Mouse (Mus musculus): ENCODE data around the gene Scp2. TPM values are rescaled to one million over a fixed set of nuclear protein-coding genes. Genes with fewer than 3 reads are reported as not detected.

Scp2 gene
- polyA plus RNA-seq, 1 experiment = 19.1 TPM

- TF ChIP-seq GATA1 (IDR thresholded peaks at IDR 0.05; ENCODE audit: low read length) = no peak
Measured at GRCm38 (mm10) chr4:108045136-108046107, 99.4 kb downstream of the Scp2 start.

DNA sequence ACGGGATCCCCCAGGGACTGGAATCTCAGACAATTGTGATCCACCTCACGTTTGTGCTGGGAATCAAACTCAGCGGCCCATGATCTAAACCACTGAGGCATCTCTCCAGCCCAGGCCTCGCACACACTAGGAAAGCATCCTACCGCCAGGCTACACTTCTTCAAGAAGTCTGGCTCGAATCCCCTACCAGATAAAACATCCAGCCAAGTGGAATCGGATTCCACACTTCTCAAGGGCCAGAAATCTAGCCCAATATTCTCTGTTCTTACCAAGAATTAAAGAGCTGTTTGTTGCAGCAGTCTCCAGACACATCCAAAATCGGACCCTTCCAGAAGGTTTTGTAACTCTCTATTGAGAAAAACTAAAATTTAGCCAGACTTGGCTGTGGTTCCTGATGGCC lies 107.8 kb downstream of the Scp2 start:
- no peak for TF ChIP-seq GATA1 (IDR thresholded peaks at IDR 0.05; ENCODE audit: low read length)

GRCm38 (mm10) chr4:108033041-108033764 lies 111.6 kb downstream of the Scp2 start:
- TF ChIP-seq GATA1 (IDR thresholded peaks at IDR 0.05; ENCODE audit: low read length) = no peak

GRCm38 (mm10) chr4:108032352-108032849 lies 112.4 kb downstream of the Scp2 start:
- TF ChIP-seq GATA1 (IDR thresholded peaks at IDR 0.05; ENCODE audit: low read length) = no peak

GRCm38 (mm10) chr4:108031502-108032351 lies 113.1 kb downstream of the Scp2 start:
- TF ChIP-seq GATA1 (IDR thresholded peaks at IDR 0.05; ENCODE audit: low read length) = no peak

- no peak for TF ChIP-seq GATA1 (IDR thresholded peaks at IDR 0.05; ENCODE audit: low read length)
Measured at GRCm38 (mm10) chr4:108030888-108031501, 113.8 kb downstream of the Scp2 start.

DNA sequence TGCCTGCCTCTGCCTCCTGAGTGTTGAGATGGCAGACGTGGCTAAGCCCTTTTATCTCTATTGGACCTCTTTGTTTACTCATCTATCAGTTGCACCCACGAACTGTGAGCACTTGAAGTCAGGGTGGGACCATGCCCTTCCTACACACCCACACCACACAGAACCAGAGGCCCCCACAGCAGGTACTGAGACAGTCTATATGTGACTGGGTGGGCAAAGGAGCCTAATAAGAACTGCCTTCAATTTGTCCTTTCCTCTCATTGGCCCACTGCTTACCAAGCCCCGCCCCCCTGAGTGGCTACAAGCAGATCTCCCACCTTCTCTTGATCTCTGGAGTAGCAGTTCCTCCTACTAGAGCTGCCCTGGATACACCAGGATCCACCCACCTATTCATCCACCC lies 118.6 kb downstream of the Scp2 start:
- TF ChIP-seq GATA1 (IDR thresholded peaks at IDR 0.05; ENCODE audit: low read length) = no peak

- TF ChIP-seq GATA1 (IDR thresholded peaks at IDR 0.05; ENCODE audit: low read length) = no peak
Measured at GRCm38 (mm10) chr4:108025269-108025668, 119.5 kb downstream of the Scp2 start.

DNA sequence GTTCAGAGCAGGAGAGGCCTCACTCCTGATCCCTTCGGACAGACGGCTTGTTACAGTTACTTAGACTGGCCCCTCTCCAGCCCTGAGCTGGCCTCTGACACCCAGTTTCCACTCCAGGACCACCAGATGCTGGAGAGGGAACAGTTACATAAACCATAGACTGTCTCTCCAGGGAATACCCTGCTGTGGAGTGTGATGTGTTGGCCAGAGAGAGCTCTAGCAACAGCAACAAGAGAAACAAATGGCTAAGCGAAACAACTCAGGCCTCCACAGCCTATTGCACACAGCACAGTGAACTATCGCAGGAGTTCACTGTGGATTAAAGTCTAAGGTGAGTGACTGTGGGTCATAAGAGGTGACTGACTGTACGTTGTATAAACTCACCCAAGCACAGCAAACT lies 120.2 kb downstream of the Scp2 start:
- no peak for TF ChIP-seq GATA1 (IDR thresholded peaks at IDR 0.05; ENCODE audit: low read length)

- no peak for TF ChIP-seq GATA1 (IDR thresholded peaks at IDR 0.05; ENCODE audit: low read length)
Measured at GRCm38 (mm10) chr4:108023186-108023585, 121.6 kb downstream of the Scp2 start.

- TF ChIP-seq GATA1 (IDR thresholded peaks at IDR 0.05; ENCODE audit: low read length) = no peak
Measured at GRCm38 (mm10) chr4:108020178-108020577, 124.6 kb downstream of the Scp2 start.

GRCm38 (mm10) chr4:108018961-108019921 lies 125.6 kb downstream of the Scp2 start:
- no peak for TF ChIP-seq GATA1 (IDR thresholded peaks at IDR 0.05; ENCODE audit: low read length)

DNA sequence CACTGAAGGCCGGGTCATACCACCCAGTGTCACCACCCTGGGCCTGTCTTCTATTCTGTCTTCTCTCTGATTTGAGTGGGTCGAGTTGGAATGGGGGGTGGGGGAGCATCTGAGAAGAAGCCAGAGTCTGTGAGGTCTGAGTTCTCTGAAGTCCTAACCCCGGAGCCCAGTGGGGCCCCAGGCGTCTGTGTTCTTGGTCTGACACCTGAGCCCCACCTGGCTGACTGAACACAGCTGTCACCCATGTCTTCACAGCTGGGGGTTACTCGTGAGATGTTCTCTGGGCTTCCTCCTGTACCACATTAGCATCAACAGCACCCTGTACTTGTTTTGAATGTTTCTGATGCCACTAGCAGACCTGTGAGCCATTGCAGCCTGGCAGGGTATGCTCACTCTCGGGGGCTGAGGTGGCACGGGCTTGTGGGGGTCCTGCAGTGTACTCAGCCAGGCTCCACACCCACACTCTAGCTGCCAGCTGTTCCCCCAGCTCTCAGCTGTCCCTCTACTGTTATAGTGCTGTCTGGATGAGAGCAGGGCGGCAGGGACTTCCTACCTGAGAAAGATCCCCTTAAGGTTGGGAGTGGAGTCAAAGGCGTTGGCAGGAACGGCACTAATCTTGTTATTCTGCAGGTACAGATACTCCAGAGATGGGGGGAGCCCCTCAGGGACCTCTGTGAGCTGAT lies 126.4 kb downstream of the Scp2 start:
- no peak for TF ChIP-seq GATA1 (IDR thresholded peaks at IDR 0.05; ENCODE audit: low read length)
